Mouse (Mus musculus) G1E (cell line): Measurements from ENCODE around the gene Ugt1a10. TPM values are rescaled to one million over a fixed set of nuclear protein-coding genes. Genes with fewer than 3 reads are reported as not detected.

Experiments
- ATAC-seq: 2 replicates; pipeline ENCODE4 v1.8.0; 2016; ENCODE audit warnings: mild to moderate bottlenecking; ENCODE audit not compliant: insufficient number of reproducible peaks, poor library complexity, low FRiP score, severe bottlenecking; ENCODE audit errors: extremely low read depth
- DNase-seq: peaks from one replicate; pipeline ENCODE4 v3.0.0; 2012; ENCODE audit warnings: low spot score
- H3K27me3 ChIP-seq: 2 replicates; pipeline ENCODE4 v1.6.1; 2012; ENCODE audit warnings: mild to moderate bottlenecking, low read length, inconsistent platforms; ENCODE audit not compliant: insufficient read depth
- H3K36me3 ChIP-seq: replicated peaks from 2 replicates; pipeline ENCODE3; 2012; ENCODE audit warnings: mild to moderate bottlenecking, inconsistent platforms
- H3K4me1 ChIP-seq: 2 replicates; pipeline ENCODE4 v1.6.1; 2012; ENCODE audit warnings: low read depth, low read length, inconsistent platforms, mixed read lengths; ENCODE audit not compliant: insufficient read depth
- H3K4me3 ChIP-seq: 2 replicates; pipeline ENCODE4 v1.5.1; 2012; ENCODE audit warnings: low read depth, mild to moderate bottlenecking, inconsistent platforms, low read length, moderate library complexity, mixed read lengths
- H3K9me3 ChIP-seq: replicated peaks from 2 replicates; pipeline ENCODE4 v1.6.1; 2012; ENCODE audit warnings: inconsistent platforms
- CTCF ChIP-seq: IDR thresholded peaks from 2 replicates; pipeline ENCODE4 v1.5.1; 2012; ENCODE audit warnings: low read depth, low read length, inconsistent platforms, mixed read lengths
- GATA1 ChIP-seq: IDR thresholded peaks from 2 replicates; pipeline ENCODE4 v1.6.1; 2012; ENCODE audit warnings: borderline replicate concordance, low read length, inconsistent platforms, mixed read lengths
- GATA2 ChIP-seq: IDR thresholded peaks from 2 replicates; pipeline ENCODE4 v1.6.1; 2012; ENCODE audit warnings: low read depth, low read length, inconsistent platforms, borderline replicate concordance
- POLR2AphosphoS5 ChIP-seq: IDR thresholded peaks from 2 replicates; pipeline ENCODE4 v1.6.1; 2012; ENCODE audit warnings: low read depth, low read length, inconsistent platforms; ENCODE audit not compliant: insufficient replicate concordance
- TAL1 ChIP-seq: conservative IDR thresholded peaks from 2 replicates; pipeline ENCODE4 v1.6.1; 2012; ENCODE audit warnings: low read depth, low read length, inconsistent platforms, mixed read lengths
- polyA plus RNA-seq: library from polyadenylated mRNA; stranded (reverse); fragments of >175 nt; gene quantifications from 2 replicates; pipeline ENCODE4 v1.2.3, GENCODE M21; 2012
- total RNA-seq, 2 experiments: library from RNA; stranded (forward) in 1 of 2; stranded (reverse) in 1 of 2; fragments of 200-1000 nt in 1 of 2; fragments of >200 nt in 1 of 2; fragmentation: Nextera tagmentation in 1 of 2; gene quantifications; 2 replicates each; pipeline ENCODE4 v1.2.3; 2014 to 2017

Gene Ugt1a10
- total and polyA plus RNA-seq, 3 experiments: 0.05 TPM; not detected in 2

GRCm38 (mm10) chr1:88234646-88235045 lies 179.5 kb downstream of the Ugt1a10 start:
- H3K4me1 ChIP-seq: no peaks in the 10 kb centered on the region
- H3K27me3 ChIP-seq: peaks cover 9% of the 10 kb centered on the region; the same call in 1 of the 2 replicates
- ATAC-seq (no peak), DNase-seq (no peak)
- H3K36me3 ChIP-seq: no peaks in the 10 kb centered on the region
- H3K4me3 ChIP-seq: no peak overlapping the region
- no peak for TF ChIP-seq GATA1
- TF ChIP-seq CTCF: no peak
- no peak for TF ChIP-seq GATA2
- no peak for TF ChIP-seq POLR2AphosphoS5
- TF ChIP-seq TAL1: no peak
- H3K9me3 ChIP-seq: peaks cover 2% of the 10 kb centered on the region; the same call in 1 of the 2 replicates

- ATAC-seq (no peak), DNase-seq (no peak)
- peaks cover 2% of the 10 kb centered on the region; the same call in 1 of the 2 replicates for H3K9me3 ChIP-seq
- H3K4me3 ChIP-seq: no peak overlapping the region
- no peak for TF ChIP-seq GATA1
- TF ChIP-seq POLR2AphosphoS5: no peak; the same call in 1 of the 2 replicates
- TF ChIP-seq TAL1: no peak
- TF ChIP-seq GATA2: no peak
- H3K27me3 ChIP-seq: peaks cover 9% of the 10 kb centered on the region; the same call in 1 of the 2 replicates
- H3K4me1 ChIP-seq: no peaks in the 10 kb centered on the region
- H3K36me3 ChIP-seq: no peaks in the 10 kb centered on the region
Measured at GRCm38 (mm10) chr1:88235046-88235893, 180.1 kb downstream of the Ugt1a10 start.

- Histone ChIP-seq H3K4me1 (no peaks in the 10 kb centered on the region), H3K36me3 (no peaks in the 10 kb centered on the region), H3K4me3 (no peak overlapping the region), H3K27me3 (peaks cover 9% of the 10 kb centered on the region; the same call in 1 of the 2 replicates), H3K9me3 (peaks cover 2% of the 10 kb centered on the region; the same call in 1 of the 2 replicates)
- no peak for DNase-seq
- no peak for ATAC-seq
- no peak for TF ChIP-seq GATA1
- TF ChIP-seq GATA2: no peak
- no peak for TF ChIP-seq CTCF
- no peak for TF ChIP-seq POLR2AphosphoS5
- no peak for TF ChIP-seq TAL1
Measured at GRCm38 (mm10) chr1:88235894-88236415, 180.8 kb downstream of the Ugt1a10 start.

DNA sequence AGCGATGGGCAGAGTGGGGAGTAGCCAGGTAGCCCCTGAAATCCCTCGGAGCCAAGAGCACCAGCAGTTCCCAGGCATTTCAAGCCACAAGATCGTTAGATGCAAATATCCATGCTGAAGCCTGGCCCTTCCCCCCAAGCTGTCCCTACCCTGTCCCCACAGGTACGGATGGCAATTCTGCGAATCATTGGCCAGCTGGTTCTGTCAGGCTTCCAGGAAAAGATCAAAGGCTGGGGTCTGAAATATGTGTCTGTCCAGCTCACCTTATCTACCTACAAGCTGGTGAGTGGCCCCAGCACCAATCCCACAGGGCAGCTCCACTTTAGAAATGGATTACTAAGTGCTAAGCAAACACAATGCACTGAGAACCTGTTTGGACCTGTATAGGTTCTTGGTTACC lies 182.1 kb downstream of the Ugt1a10 start:
- Histone ChIP-seq H3K9me3 (peaks cover 2% of the 10 kb centered on the region; the same call in 1 of the 2 replicates), H3K36me3 (no peaks in the 10 kb centered on the region), H3K4me3 (no peak overlapping the region), H3K27me3 (peaks cover 9% of the 10 kb centered on the region; the same call in 1 of the 2 replicates), H3K4me1 (no peaks in the 10 kb centered on the region)
- ATAC-seq (no peak), DNase-seq (no peak)
- TF ChIP-seq CTCF: 0 out of 2 replicates have a peak, but pooled peaks have one; percentile 1
- TF ChIP-seq GATA2: no peak

DNA sequence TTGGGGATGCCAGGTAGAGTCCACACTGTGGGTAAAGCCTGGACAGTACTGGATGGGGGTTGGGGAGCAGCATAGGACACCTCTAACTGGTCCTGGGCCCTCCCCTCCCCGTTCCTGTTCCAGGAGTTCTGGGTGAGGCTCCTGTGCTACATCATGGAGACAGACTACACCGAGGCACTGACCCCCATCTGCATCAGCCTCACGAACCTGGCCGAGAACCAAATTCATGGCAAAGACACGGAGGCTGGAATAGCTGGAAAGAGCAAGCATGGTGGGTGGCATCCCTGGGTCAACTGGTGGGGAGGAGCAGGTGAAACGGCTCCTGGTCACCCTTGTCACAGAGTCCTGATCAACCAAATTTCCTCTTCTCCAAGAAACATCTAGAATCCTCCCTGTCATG lies 183.6 kb downstream of the Ugt1a10 start:
- no peak; the same call in 1 of the 2 replicates for TF ChIP-seq POLR2AphosphoS5
- Histone ChIP-seq H3K4me1 (no peaks in the 10 kb centered on the region), H3K4me3 (no peak overlapping the region), H3K9me3 (peaks cover 3% of the 10 kb centered on the region; the same call in 1 of the 2 replicates), H3K27me3 (peaks cover 12% of the 10 kb centered on the region; the same call in 1 of the 2 replicates), H3K36me3 (no peaks in the 10 kb centered on the region)
- DNase-seq (no peak), ATAC-seq (no peak)

DNA sequence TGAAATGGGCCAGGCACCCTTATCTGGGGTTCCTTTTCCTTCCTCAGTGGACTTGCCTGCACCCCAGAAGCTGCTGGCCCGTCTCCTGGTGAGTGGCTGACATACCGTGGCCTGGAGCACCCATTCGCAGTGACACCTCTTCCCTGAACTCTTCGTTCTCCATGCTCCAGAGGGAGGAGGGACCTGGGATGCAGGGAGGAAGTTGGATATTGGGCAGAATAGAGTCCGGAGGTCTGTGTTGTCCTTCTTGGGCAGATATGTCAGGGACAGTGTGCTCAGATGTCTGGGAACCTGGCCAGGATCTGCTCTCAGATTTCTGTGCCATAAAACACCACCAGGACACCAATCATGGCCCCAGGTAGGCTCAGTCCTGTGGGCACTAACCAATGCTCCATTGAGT lies 184.9 kb downstream of the Ugt1a10 start:
- DNase-seq (no peak), ATAC-seq (no peak)

More for the DNA sequence above, 184.9 kb downstream of the Ugt1a10 start:
- TF ChIP-seq GATA1: no peak
- TF ChIP-seq CTCF: no peak
- TF ChIP-seq POLR2AphosphoS5: no peak
- no peak for TF ChIP-seq TAL1
- no peak for TF ChIP-seq GATA2
- Histone ChIP-seq H3K4me1 (no peaks in the 10 kb centered on the region), H3K4me3 (no peak overlapping the region), H3K36me3 (no peaks in the 10 kb centered on the region), H3K9me3 (peaks cover 5% of the 10 kb centered on the region; the same call in 1 of the 2 replicates), H3K27me3 (peaks cover 8% of the 10 kb centered on the region; the same call in 1 of the 2 replicates)
